Mouse (Mus musculus) erythroblast, embryonic 14.5 days (primary cell): Measurements from ENCODE around the gene Wdr1. TPM values are rescaled to one million over a fixed set of nuclear protein-coding genes. Genes with fewer than 3 reads are reported as not detected.

ENCODE experiments used
- H3K27me3 ChIP-seq: 2 replicates; pipeline ENCODE4 v1.6.1; 2012; ENCODE audit warnings: inconsistent platforms; ENCODE audit not compliant: control insufficient read depth
- H3K36me3 ChIP-seq: 2 replicates; pipeline ENCODE4 v1.6.1; 2012; ENCODE audit warnings: mild to moderate bottlenecking, inconsistent platforms; ENCODE audit not compliant: control insufficient read depth
- H3K4me1 ChIP-seq: 2 replicates; pipeline ENCODE4 v1.6.1; 2012; ENCODE audit warnings: inconsistent platforms; ENCODE audit not compliant: control insufficient read depth
- H3K4me3 ChIP-seq: replicated peaks from 2 replicates; pipeline ENCODE3; 2012; ENCODE audit warnings: moderate library complexity, mild to moderate bottlenecking, inconsistent platforms
- H3K9me3 ChIP-seq: 2 replicates; pipeline ENCODE4 v1.6.1; 2012; ENCODE audit warnings: low read length, inconsistent platforms, mixed read lengths; ENCODE audit not compliant: control insufficient read depth
- GATA1 ChIP-seq: IDR thresholded peaks from 2 replicates; pipeline ENCODE4 v1.6.1; 2012; ENCODE audit warnings: low read length, inconsistent platforms, mixed read lengths
- TAL1 ChIP-seq: IDR thresholded peaks from 3 replicates; pipeline ENCODE4 v1.6.1; 2012; ENCODE audit warnings: low read length, inconsistent platforms, mixed read lengths
- polyA plus RNA-seq: library from polyadenylated mRNA; stranded (reverse); fragments of >175 nt; gene quantifications from 2 replicates; pipeline ENCODE4 v1.2.3, GENCODE M21; 2012

Gene Wdr1
- polyA plus RNA-seq, 1 experiment = 4.1 TPM

DNA sequence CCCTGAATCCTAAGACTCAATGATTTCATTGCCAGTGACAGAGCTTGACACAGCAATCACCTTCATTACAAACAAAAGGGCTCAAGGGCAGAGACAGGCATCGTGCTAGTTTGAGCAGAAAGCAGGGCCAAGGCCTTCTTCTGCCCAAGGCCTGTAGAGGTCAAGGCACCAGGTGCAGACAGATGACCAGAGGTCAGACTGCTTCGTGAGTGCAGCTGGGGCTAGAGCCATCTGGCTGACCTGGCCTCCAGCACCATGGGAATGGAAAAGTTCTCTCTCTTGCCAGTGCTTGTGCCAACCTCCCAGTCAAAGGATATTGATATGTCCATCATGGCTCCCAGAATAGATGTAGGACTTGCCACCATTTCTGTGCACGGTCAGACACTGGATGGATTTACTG, 26.2 kb downstream of the Wdr1 start:
- Histone ChIP-seq H3K27me3 (no peaks in the 10 kb centered on the region), H3K4me3 (no peak overlapping the region), H3K9me3 (no peaks in the 10 kb centered on the region), H3K4me1 (peaks cover 8% of the 10 kb centered on the region), H3K36me3 (peaks cover 97% of the 10 kb centered on the region)
- TF ChIP-seq GATA1 = no peak
- TF ChIP-seq TAL1 = no peak

DNA sequence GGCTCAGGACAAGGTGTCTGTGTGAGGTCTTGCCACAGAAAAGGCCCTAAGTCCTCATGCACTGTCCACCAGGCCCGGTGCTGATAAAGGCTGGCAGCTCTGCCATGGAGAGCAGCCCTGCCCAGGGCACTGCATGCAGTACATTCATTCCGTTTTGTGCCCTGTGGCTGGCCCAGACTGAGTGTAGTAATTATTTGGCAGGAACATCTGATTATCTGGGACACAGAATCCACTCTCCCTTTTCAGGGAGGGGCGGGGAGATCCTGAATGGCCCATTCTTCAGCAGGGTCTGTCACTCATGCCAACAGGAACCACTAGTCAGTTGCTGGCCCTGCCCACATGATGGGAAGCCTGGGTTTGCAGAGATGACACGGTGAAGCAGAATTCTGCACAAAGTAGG, 30.9 kb downstream of the Wdr1 start:
- no peaks in the 10 kb centered on the region for H3K27me3 ChIP-seq
- TF ChIP-seq GATA1 (no peak), TAL1 (no peak)
- no peak overlapping the region for H3K4me3 ChIP-seq
- H3K9me3 ChIP-seq = no peaks in the 10 kb centered on the region
- no peaks in the 10 kb centered on the region for H3K4me1 ChIP-seq
- H3K36me3 ChIP-seq = peaks cover 96% of the 10 kb centered on the region

DNA sequence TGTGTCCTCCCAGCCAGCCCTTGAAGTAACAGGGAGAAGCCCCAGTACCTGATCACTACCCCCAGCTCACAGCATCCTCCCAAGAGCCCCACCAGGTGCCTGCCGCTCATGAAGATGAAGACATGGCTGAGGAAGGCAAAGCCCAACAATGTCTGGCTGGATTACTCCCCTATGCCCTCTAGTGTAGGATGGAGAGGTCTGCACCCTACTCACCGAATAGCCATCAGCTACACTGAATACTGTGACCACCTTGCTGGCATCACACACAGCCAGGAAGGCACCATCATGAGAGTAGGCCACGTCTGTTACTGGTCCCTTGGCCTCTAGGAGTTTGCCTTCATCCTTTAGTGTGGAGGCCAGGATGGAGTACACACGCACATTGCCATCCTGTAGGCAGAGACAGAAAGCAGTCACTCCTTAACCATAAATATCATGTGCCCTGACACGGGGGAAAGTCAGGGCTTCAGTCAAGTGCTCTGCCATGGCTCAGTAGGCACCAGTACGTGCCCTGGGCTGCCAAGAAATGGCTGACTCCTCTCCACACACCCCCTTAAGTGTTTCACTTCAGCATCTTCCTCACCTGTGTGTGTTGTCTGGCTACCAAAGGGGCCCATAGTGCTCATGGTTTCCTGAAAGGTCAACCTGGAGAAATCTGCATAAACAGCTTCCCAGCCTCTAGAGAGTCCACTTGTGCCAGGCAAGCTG, 33.1 kb downstream of the Wdr1 start:
- TF ChIP-seq TAL1 (no peak), GATA1 (no peak)
- Histone ChIP-seq H3K4me3 (no peak overlapping the region), H3K36me3 (peaks cover 94% of the 10 kb centered on the region), H3K9me3 (no peaks in the 10 kb centered on the region), H3K27me3 (no peaks in the 10 kb centered on the region), H3K4me1 (no peaks in the 10 kb centered on the region)

DNA sequence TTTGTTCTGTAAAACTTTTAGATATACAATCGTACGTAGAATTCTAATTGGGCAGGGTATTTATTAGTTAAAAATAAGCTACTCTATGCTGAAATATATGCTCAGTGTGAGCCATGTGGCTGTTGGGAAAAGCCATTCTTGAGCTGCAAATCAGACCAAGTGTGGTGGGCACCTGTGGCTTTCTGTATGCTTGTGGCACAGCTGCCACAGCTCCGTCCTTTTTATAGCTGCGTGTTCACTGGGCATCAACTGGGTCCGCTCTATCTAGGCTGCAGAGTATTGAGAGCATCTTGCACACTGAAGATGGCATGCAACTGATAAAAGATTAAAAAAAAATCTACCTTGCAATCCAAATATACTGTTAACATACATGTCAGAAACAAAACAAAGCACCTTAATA, 40.0 kb downstream of the Wdr1 start:
- no peaks in the 10 kb centered on the region for H3K27me3 ChIP-seq
- no peaks in the 10 kb centered on the region for H3K9me3 ChIP-seq
- TF ChIP-seq GATA1 (no peak), TAL1 (no peak)
- H3K36me3 ChIP-seq = peaks cover 76% of the 10 kb centered on the region
- H3K4me3 ChIP-seq = no peak overlapping the region
- H3K4me1 ChIP-seq = no peaks in the 10 kb centered on the region; the same call in 1 of the 2 replicates

DNA sequence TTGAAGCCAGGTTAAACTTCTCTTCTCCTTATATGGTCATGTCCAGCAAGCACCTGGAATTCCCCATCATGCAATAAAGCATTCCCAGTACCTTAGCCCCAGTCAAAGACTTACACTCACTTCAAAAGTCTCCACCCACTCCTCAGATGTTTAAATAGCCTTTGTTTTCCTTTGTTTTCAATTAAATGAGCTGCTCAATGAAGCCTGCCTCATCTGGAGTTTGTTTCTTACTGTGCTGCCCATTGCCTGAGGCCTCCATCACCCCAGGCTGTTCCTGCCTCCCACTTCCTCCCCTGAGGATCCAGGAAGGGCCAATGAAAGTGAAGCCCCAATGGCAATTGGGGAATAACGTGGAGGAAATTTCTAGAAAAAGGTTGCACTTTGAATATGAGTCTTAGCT, 42.2 kb downstream of the Wdr1 start:
- H3K9me3 ChIP-seq = no peaks in the 10 kb centered on the region
- H3K27me3 ChIP-seq = no peaks in the 10 kb centered on the region
- TF ChIP-seq TAL1 (no peak), GATA1 (no peak)
- peaks cover 74% of the 10 kb centered on the region for H3K36me3 ChIP-seq
- H3K4me3 ChIP-seq = no peak overlapping the region
- H3K4me1 ChIP-seq = peaks cover 4% of the 10 kb centered on the region

DNA sequence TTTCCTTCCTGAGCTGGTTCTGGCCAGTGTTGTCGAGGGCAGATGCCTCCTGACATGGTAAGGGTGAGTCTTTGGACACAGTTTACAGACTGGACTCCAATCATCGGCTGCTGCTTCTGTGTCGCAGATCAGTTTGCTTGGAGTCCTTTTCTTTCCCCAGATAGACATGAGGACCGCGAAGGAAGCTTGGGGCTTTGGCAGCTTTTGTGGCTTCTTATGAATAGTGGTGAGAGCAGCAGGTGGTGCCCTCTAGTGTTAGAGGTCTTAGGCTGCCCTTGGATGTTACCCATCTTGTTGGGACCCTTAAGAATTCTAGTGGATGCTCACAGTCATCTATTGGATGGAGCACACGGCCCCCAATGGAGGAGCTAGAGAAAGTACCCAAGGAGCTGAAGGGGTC, 46.8 kb downstream of the Wdr1 start:
- H3K9me3 ChIP-seq = no peaks in the 10 kb centered on the region
- no peak overlapping the region for H3K4me3 ChIP-seq
- H3K27me3 ChIP-seq = no peaks in the 10 kb centered on the region
- peaks cover 32% of the 10 kb centered on the region for H3K4me1 ChIP-seq
- H3K36me3 ChIP-seq = peaks cover 83% of the 10 kb centered on the region
- TF ChIP-seq GATA1 (no peak), TAL1 (no peak)

DNA sequence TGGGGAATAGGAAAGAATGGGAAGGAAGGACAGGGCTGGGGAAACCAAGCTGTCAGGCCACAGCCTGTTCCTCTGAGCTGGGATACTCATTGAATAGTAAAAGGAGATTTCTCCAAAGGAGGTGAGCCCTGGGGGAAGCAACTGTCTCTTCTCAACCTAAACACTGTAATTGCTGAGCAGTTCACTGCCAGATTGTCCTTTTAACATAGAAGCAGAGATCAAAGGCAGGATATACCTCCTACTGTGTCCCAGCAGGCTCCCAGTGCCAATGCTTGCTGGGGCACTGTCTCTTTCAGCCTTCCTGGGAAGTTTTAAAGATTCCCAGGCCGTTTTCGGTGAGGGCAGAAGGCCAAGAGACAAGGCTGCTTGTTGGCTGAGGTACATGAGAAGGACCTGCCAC, 50.0 kb downstream of the Wdr1 start:
- Histone ChIP-seq H3K27me3 (no peaks in the 10 kb centered on the region), H3K4me3 (no peak overlapping the region), H3K4me1 (peaks cover 59% of the 10 kb centered on the region), H3K9me3 (peaks cover 6% of the 10 kb centered on the region), H3K36me3 (peaks cover 82% of the 10 kb centered on the region)
- TF ChIP-seq GATA1 (no peak), TAL1 (no peak)

DNA sequence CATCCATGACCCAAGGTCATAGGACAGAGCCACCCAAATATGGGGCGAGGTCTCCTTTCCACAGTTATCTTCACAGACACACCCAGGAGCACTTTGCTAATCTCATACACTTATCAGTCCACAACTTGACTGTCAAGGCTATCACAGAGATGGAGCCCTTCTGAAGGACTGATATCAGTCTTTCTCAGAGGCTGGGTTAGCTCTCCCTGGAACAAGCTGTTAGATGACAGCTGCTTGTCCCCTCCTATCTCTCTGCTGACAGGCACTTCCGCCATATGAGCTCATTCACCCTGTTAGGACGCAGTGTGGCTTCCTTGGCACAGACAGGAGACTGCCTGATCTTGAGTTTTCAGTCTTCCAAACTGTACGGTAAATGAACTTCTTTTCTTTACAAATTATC, 53.5 kb downstream of the Wdr1 start:
- Histone ChIP-seq H3K4me1 (peaks cover 87% of the 10 kb centered on the region), H3K36me3 (peaks cover 49% of the 10 kb centered on the region), H3K4me3 (peak overlapping the region; percentile 69), H3K27me3 (no peaks in the 10 kb centered on the region), H3K9me3 (peaks cover 6% of the 10 kb centered on the region)
- TF ChIP-seq TAL1 = peak; percentile 93
- peak; percentile 93 for TF ChIP-seq GATA1

DNA sequence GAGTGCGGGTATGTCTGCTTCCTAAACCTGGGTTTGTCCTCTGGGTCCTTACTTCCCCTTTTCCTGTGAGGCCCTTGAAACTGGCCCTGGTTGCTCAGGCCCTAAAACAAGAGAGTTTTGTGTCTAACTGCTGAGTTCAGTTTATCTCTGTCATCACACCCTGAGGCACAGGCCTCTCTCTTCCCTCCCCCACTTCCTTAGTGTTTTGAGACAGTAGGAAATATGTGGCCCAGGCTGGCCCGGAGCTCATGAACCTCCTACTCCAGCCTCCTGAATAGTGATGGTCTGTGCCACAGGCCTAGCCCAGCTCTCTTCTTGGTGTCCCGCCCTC, 57.6 kb downstream of the Wdr1 start:
- Histone ChIP-seq H3K4me3 (no peak overlapping the region), H3K4me1 (peaks cover 83% of the 10 kb centered on the region)
- no peak for TF ChIP-seq TAL1
- TF ChIP-seq GATA1 = no peak

More for the DNA sequence above, 57.6 kb downstream of the Wdr1 start:
- Histone ChIP-seq H3K27me3 (no peaks in the 10 kb centered on the region), H3K9me3 (peaks cover 6% of the 10 kb centered on the region), H3K36me3 (peaks cover 9% of the 10 kb centered on the region)
